Mouse (Mus musculus) left cerebral cortex, adult 9 months (tissue): ENCODE measurements at regions not wholly inside any gene's neighbourhood (a gene's known extent, or its start where the extent isn't known, plus 50 kb on each side); places are given as distances from the start of the nearest gene placed in this dataset.

Source experiments
- DNase-seq, 2 experiments: peaks; one replicate each; pipeline ENCODE4 v3.0.0; 2022; ENCODE audit warnings: low spot score in 2 of 2

DNA sequence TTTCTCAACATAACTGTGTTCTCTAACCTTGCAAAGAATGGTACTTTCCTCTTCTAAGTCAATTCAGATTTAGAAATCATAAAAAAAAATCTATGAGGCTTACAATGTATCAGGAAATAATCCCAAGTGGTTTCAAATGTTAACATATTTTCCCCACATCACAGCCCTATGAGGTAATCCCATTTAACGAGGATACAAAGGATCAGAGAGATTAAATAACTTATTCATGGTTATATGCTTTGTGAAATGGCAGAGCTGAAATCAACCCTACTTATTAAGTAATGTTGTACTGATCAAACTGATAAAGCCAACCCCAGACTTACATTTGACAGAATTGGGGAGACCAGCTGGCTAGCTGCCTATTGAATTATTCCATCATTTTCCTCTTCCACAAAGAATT, 614.4 kb downstream of the Ntrk3 start:
- DNase-seq = no peak

DNA sequence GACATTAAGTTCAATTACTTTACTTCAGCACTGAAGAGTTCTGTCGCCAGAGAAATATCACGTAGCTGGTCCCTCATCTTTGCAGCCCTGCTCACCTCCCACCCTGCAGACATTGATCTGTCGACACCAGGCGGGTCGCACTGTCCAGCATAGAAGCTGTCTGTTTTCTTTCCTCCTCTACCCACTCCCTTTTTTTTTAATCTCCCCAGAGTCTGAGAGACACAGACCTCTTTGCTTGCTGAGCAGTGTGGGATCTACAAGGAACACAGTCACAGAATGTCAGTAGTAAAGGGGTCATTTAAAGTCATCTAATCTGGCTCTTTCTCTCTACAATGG, 616.7 kb downstream of the Ntrk3 start:
- no peak for DNase-seq

DNA sequence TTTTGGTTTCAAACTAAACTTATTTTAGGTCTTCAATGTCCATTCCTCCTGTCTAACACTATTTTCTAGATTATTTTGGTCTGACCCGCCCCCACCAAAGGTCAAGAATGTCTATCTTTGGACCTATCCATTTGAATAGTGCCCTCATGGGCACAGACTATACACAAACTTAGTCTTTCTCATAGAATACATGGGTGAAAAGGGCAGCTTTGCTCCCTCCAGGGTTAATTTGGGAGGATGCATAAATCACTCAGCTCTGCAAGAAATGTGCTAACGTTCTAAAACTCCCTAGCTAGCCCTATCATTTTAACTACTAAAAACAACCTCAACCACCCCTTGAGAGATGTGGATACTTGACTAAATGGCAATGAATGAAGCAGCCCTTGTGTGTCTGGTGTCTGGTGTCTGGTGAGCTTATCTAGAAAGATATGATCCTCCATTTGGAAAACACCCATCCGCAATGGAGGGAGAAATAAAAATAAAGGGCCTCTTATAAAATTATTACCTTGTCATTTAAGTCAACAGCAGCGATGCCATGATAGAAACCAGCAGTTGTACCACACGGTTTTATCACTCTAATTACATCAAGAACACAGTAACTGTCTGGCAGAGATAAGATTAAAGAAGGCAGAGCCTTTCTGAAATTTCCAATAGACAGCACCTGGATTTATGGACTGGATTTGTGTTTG, 617.2 kb downstream of the Ntrk3 start:
- DNase-seq = no peak

DNA sequence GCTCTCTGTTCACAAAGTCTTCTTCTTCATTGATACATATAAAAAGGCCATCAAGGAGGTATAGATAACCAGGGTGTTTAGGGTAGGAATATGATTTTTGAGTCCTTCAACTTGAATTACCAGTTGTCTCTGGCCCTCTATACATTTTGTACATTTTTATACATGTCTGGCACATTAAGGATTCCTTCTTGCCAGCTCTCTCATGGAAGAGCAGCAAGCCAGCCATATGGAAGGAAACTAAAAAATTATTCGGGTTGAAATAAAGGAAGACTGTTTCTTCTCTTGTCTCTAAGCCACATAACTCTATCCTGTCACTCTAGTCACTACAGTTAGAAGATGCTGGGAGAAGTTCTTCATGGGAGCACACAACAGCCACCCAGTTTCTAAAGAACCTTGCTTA, 618.0 kb downstream of the Ntrk3 start:
- DNase-seq = no peak

DNA sequence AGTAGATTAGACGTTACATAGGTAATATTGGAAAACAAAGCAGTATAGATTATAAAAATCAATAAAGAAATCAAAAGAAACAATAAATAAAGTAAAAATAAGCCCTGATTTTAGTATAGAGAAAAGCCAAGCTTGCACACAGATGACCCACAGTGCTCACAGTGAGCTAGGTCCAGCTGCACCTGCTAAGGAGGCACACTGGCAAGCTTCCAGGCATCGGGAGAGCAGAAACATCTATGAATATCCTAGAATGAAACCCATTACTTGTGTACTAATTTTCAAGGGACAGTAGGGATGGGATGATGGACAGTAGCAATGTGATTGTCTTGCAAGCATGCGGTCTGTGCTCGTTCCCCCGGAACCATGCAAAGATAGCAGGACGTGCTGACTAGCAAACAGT, 626.5 kb downstream of the Ntrk3 start:
- no peak for DNase-seq

DNA sequence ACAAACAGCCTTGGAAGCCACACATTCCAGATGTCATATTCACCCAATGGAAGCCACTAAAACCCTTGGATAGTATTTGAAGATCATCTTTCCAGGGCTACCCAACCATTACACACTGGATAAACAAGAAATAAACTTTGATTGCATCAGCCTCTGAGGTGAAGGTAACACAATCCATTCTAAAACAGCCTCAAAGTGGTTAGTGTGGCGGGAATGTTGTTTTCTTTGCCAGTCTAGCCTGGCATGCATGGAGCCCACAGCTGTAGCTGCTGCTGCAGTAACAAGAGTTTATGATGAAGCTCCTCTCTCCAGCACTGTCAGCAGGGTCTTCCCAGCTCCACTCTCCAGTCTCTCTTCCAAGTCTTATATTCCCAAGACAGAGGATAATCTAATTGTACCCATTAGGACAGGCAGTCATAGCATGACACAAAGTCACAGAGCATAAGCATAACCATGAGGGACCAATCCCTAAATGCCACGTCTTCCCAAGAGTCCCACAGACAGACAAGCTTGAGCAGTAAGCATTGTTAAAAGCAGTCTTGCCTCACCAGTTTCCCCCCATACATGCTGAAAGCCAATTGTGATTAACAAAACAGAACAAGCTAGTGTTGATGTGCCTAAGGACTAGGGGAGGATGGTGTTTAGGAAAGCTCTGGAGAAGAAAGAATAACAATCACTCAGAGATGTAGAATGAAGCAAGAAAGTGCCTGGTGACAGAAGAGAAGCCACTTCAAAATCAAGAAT, 634.1 kb downstream of the Ntrk3 start:
- no peak for DNase-seq

DNA sequence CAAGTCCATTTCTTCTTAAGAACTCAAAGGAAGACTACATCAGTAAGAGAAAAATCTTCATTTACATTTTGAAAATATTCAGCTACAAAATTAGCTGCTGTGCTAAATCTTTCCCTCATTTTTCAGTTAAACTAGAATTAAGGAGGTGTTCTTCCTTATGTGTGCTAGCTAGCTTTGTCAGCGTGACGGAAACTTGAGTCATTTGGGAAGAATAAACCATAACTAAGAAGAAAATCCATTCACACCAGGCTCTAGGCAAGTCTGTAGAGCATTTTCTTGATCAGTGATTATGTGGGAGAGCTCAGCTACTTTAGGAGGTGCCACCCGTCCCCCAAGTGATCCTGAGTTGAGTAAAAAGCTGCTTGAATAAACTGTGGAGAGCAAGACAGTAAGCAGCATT, 635.4 kb downstream of the Ntrk3 start:
- DNase-seq = peak; percentile 2 to 7

DNA sequence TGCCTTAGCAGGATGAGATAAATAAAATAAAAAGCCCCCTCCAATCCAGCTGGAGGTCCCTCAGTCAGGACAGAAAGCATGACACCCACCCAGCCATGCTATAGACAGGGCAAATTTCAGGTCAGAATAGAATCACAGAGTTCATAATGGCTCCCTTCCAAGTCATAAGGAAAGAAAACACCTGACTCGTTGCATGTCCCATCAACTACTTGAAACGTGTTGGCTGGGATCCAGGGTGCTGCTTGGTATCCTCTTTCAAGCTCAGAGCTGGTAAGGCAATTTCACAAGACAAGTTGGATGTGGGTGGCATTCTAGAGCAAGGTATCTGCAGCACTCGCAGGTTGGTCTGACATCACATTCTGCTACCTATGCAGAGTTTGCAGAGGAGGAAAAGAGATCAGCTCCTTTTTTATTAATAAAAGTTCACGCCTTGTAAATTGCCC, 651.2 kb downstream of the Ntrk3 start:
- peak; percentile 10 to 36 for DNase-seq

DNA sequence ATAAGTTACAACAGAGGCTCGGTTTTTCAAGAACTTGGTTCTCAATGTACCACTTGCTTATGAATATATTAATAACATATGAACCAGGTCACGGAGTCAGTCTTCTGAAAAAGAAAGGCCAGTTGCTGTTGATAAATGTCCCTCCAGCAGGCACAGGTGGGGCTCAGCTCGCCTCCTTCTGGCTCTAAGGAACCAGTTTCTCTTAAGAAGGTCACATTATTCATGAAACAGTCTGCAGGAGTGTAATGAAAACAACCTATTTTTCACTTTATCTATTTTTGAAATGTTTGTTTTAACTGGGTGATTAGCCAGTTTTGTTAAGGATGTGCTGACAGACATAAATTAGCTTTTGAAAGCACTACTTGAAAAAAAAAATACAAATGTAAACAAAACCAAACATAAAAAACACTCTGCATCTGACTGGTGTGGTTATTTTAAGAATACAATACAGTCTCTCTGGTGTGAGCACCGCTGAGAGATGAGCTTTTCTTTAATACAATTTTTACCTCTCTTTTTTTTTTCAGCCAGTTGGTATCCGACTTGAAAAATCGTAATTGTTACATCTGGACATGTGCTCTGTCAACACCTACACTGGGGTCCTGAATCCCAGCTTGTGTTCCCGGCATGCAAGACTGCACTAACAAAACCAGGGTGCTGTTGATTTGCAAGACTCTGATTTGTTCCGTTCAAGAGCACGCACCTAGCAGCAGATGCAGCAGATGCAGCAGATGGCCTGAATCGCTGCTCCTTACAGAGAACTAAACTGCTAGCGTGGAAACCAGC, 651.8 kb downstream of the Ntrk3 start:
- DNase-seq = peak; percentile 3 to 25

DNA sequence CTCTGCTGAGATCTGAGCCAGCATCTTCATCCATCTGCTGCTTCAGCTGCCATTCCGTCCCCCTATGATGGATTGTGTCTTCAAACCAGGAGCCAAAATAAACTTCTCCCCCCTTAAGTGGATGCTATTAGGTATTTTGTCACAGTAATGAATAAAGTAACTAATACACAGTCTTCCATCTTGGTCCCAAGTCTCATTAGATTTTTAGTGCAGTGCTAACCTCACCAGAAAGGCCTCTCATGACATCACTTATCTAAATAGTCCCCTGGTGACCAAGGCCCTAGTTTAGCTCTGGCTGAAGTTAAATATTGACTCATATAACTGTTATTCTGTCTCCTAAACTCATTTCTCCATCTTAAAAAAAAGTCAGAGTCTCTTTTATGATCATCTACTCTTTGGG, 658.1 kb downstream of the Ntrk3 start:
- DNase-seq = no peak

DNA sequence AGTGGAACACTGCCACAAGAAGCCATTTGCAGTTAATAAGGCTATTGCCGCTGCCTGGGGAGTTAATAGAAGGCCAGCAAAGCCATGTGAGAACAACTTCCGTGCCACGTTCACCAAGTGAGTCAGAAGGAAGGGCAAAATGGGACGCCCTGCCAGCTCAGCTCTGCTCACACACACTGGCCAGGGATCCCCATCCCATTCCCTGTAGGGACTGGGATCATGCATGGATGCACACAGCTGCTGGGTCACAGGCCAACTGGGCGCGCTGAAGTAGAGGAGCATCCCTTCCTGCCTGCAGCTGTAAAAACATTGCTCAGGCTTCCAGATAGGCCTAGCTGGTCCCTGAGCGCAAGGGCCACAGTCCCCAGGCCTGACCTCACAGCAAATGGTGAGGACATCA, 666.7 kb downstream of the Ntrk3 start:
- no peak for DNase-seq

DNA sequence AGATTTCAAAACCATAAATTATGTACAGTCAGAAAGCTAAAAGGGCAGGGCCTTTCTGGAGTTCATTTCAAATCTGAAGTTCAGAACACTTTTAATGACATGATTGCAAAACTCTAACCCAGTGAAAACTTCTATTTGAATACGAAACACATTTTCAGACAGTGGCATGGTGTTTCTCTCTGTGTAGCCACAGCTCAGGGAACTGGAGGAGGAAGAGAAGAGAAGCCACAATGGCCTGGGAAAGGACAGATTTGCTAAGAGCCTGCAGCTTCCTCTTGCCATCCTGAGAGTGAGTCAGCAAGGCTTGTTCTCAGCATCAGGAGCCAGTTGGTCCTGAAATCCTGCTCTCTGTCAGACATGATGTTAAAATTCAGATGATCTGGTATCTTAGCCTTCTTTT, 676.2 kb downstream of the Ntrk3 start:
- DNase-seq = no peak

DNA sequence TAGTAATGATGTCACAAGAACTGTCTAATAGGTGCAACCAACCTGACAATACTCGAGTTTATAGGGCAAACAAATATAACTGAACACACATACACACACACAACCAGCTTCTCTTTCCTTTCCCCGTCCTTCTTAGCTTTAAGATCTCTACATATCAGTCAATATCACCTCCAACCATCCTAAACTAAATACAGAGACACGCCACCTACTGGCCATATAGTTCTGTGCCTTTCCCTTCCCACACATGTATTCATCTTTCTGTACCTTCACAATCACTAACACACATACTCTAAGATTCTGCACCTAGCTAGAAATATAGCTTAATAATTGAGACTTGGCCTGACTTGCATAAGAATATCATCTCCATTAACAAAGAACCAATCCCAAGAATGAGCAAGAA, 688.2 kb downstream of the Ntrk3 start:
- no peak for DNase-seq

DNA sequence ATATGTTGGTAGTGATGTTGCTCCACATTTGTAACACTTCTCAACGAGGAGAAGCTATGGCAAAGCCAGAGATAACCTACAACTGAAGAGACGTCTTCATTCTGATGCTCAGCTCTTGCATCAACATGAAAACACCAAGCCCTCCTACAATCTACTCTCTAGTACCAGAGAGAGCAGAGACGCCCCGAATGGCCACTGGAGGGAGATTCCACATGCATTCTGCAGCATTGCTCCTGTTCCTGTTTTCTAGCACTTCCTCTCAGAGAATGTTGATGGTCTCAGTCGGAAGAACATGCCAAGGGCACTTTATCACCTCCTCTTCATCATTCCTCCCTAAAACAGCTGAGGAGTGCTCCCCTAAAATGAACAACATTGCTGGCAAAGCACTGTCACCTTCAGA, 692.4 kb downstream of the Ntrk3 start:
- no peak for DNase-seq

DNA sequence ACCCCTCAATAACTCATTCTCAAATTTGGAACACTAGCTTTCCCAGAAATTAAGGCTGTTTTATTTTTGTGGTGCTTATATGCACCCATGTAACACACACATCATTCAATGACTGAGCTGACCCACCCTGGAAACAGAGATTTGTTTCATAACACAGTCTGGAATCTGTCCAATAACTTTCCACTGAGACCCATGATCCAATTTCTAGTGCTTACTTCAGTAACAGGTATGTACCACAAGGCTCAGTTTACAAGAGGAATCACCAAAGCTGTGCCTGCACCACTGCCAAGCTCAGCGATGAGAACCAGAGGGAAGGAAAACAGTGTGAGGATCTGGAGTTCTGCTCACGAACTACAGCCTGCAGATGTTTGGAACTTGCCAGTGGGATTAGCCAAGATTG, 706.8 kb downstream of the Ntrk3 start:
- DNase-seq = no peak

DNA sequence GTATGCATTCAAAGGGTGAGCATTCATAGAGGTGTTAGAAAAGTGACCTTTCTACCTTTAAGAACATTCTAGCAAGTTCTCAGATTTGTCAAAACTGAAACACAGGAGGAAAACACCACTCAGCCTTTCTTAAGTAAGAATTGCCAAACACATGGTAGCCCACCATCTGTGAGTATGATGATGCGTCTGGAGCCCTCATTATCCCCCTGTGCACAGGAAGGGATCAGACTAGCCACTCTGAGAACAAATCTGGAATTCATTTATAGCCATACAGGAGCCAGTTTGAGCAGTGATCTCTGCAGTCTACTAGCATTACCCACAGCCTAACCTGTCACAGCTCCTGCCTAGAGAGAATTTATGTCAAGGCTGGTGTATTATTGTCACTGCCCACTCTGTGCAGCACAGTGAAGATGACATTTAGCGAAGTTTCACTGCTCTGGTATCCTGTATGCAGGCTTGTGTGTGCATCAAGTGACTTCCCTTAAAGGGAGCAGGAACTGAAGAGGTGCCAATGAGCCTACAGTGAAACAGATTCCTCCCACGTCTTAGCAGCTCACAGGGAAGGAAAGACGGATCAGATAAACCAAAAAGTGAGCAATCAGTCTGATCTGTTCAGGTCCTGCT, 710.7 kb downstream of the Ntrk3 start:
- DNase-seq = peak; percentile 48 to 60

DNA sequence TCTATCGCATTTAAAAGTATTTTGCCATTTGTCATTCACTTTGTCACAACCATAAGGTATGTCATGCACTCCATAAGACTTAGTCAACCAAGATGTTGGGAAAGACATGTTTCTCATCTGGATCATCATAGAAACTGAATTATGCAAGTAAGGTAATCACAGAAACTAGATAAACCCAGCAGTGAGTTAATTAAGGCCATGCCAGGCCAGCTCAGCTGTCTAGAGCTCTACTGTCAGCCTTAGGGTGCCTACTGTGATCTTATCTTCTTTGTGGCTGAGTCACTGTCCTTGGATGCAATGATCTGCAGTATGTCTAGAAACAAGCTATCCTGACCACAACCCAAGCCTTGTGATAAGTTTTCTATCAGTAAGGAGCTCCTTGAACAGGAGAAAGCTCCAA, 714.2 kb downstream of the Ntrk3 start:
- DNase-seq = no peak

DNA sequence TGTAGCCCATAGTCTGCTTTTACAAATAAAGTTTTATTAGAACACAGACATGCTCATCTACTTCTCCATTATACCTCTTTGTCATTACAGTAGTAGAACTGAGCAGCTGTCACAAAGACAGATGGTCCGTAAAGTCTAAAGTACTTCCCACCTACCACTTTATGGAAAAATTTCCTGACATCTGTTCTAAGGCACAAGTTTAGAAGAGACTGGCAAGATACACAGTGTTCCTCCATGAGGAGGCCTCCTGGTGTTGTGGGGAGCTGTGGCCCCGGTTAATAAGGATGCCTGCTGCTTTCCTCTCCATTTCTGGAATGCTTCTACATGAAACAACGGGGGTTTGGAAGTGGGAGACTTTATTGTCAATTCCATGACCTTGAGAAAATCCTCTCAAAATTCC, 714.7 kb downstream of the Ntrk3 start:
- peak; percentile 4 to 16 for DNase-seq

DNA sequence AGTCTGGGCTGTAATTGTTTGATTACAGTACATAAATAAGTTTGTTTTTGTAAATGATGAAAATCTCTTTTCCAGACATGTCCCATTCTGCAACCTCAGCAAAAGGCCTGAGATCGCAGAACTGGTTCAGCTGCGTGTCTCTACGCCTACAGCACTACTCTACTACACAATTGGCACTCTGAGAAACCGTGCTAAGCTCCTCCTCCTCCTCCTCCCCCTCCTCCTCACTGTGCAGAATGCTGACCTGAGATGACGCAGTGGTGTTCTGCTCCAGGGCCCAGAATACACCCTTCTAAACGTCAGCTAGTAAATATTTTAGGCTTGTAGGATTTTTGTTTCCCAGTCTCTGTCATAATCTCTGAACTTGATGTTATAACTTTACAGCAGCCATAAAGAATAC, 724.2 kb downstream of the Ntrk3 start:
- no peak for DNase-seq

DNA sequence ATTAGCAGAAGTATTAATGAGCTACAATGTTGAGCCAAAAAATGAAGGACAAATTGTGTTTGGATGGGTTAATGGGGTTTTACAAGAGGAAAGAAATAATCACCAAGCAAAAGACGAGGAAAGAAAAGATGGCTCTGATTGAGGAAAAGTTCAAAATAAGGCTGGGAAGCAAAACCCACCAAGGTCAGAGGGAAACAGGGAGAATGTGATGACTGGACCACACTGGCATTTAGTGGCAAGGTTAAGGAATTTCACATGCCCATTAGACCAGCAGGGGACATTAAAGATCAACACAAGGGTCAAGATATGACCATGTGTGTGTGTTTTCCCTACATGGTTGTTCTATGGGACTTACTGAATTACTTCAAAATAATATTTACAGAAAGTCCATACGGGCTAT, 734.7 kb downstream of the Ntrk3 start:
- no peak for DNase-seq

DNA sequence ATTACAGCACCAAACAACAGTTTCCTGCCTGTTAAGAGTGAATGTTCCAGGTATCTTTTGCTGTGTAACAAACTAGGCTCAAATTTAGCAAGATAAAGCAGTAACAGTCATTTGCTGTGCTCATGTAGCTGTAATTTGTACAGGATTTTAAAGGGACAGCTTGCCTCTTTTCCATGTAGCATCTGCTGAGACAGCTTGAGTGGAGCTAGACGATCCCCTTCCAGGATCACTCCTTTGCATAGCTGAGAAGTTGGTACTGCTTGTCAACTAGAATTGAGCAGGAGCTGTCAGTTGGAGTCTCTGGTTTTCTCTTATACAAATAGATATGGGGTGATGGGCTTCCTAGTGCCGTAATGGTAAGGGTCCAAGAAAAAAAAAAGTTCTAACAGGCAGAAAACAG, 744.0 kb downstream of the Ntrk3 start:
- DNase-seq = no peak

DNA sequence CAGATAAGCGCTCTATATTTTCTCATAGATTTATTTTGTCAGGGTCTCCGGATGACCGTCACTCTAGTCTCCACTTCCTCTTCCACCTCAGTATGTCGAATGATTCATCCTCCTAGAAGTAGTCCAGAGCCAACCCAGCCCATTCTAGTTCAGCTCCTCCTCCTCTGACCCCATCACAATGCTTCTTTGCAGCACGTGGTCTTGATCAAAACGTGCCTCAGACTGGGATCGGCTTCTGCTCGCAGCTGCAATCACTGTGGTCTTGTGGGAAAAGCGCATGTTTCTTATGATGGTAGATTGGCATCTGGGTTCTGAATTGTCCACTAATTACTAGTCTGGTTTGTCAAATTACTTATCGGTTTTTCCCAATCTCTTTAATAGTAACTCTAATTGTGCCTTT, 747.7 kb downstream of the Ntrk3 start:
- no peak for DNase-seq

DNA sequence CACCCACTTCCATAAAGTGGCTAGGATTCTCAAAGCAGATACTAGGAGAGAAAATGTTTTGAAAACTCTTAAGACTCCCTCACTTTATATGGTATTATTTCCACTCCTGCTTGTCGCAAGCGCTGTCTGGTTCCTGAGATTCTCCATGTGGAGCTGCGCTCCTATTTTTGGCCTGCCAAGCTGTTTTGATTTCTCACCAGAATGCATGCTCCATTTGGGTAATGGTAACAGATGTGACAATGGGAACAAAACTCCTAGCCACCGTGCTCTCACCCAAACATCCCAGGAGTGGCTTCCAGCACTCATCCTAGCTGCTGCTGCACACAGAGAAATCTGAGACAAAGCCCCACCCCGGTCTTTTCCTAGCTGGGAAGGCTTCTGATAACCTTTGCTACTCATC, 749.6 kb downstream of the Ntrk3 start:
- peak; percentile 48 to 78 for DNase-seq
